In the genomic region with DNA sequence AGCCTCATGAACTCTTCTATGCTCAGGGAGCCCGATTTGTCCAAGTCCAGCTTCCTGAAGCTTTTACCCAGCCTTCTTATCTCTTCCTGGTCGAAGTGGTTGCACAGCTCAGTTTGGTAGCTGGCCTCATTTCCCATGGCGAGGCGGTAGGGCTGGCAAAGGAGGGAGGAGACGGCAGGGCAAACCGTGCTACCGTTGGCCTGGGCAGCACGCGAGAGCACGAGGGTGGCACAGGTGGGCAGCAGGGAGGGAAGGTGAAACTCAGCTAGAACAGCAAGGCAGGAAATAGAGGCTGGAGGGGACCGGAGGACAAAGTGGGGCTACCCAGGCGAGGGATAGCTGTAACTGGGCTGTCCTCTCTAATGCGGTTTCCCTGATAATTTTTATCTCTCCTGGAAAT, we compare ENCODE assay signal across 29 mouse cellular contexts. TPM values are rescaled to one million over a fixed set of nuclear protein-coding genes. Genes with fewer than 3 reads are reported as not detected.
"Had no signal": no experiment of that assay in that cellular context is flagged by ENCODE, and none has a peak within 500 bp of the region (broad histone marks: within the 10 kb centered on the region; RNA-seq: fewer than 3 reads in every experiment).

A gene (minus strand): TSS at position 213 of the 400 bp plus-strand sequence.

- H3K9me3 ChIP-seq: heart, embryonic 10.5 days; heart, embryonic 12.5 days; hindbrain, embryonic 13.5 days; hindbrain, embryonic 15.5 days; limb, embryonic 10.5 days; limb, embryonic 12.5 days had no signal

- H3K36me3 ChIP-seq: heart, embryonic 10.5 days; heart, embryonic 12.5 days; hindbrain, embryonic 13.5 days; hindbrain, embryonic 15.5 days; limb, embryonic 10.5 days; limb, embryonic 12.5 days had no signal

- DNase-seq: gastrocnemius, postnatal 14 days; gastrocnemius, postnatal 36 days; heart, adult 18-20 months; heart, postnatal 10 days; kidney, adult 11 months; kidney, adult 2 months; kidney, postnatal 10 days; kidney, postnatal 25 days; kidney, postnatal 4 days; liver had no signal

- H3K27me3 ChIP-seq: heart, embryonic 12.5 days; hindbrain, embryonic 13.5 days; hindbrain, embryonic 15.5 days; limb, embryonic 12.5 days had no signal

- H3K4me1 ChIP-seq: heart, embryonic 10.5 days; heart, embryonic 12.5 days; hindbrain, embryonic 13.5 days; hindbrain, embryonic 15.5 days; limb, embryonic 10.5 days; limb, embryonic 12.5 days had no signal

- ATAC-seq: hindbrain, postnatal 0 days; intestine, embryonic 16.5 days had no signal

- H3K4me3 ChIP-seq: heart, embryonic 10.5 days; heart, embryonic 12.5 days; hindbrain, embryonic 13.5 days; hindbrain, embryonic 15.5 days; layer of hippocampus, adult 2 months; left cerebral cortex, adult 2 months; limb, embryonic 10.5 days; limb, embryonic 12.5 days had no signal

RNA-seq across cellular contexts. Expression of the gene that starts here (rescaled TPM):
- total RNA-seq: gastrocnemius, adult 18-20 months; gastrocnemius, adult 8-10 months; gastrocnemius, postnatal 14 days; gastrocnemius, postnatal 36 days; heart, adult 18-20 months; heart, adult 8-10 months; heart, postnatal 10 days; heart, postnatal 25 days; hematopoietic stem cell, adult 5-6 weeks had no signal
- polyA plus RNA-seq: heart, embryonic 14.5 days; heart, embryonic 16.5 days; hindbrain, embryonic 11.5 days; kidney, embryonic 14.5 days had no signal
